8 mouse cellular contexts compared by ENCODE assay signal in the genomic region with DNA sequence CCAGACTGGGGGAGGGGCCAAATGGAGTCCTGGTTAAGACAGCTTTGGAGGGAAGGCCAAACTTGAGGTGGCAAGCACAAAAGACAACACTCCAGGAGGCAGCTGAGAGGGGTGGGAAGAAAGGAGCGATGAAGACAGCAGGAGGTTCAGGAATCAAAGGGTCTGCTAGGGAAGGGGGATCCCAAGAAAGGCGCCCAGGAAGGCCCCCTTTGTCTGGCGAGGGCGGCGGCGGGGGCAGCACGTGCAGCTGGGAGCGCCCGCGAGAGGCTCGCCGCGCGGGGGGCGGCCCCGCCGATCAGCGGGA. TPM values are rescaled to one million over a fixed set of nuclear protein-coding genes. Genes with fewer than 3 reads are reported as not detected.
DNase-seq lines count a peak whose midpoint lies in the region; ATAC-seq and TF ChIP-seq lines count a peak whose summit lies in the region.

No protein-coding gene starts in this region.

- no peak for TF ChIP-seq CTCF in ES-Bruce4 (IDR thresholded peaks at IDR 0.05; ENCODE audit: low read depth, low read length)
- TF ChIP-seq CTCF in hindbrain, postnatal 0 days (IDR thresholded peaks at IDR 0.05; ENCODE audit: low read depth): no peak

- no peak for TF ChIP-seq POLR2A in ES-Bruce4 (IDR thresholded peaks at IDR 0.05; ENCODE audit: insufficient read depth, low read length)

- H3K27me3 ChIP-seq in heart, embryonic 11.5 days (ENCODE audit: control insufficient read depth, insufficient read depth, low read length): no peaks in the 10 kb centered on the region
- H3K27me3 ChIP-seq in ES-Bruce4 (ENCODE audit: control insufficient read depth, insufficient read depth, low read length, poor library complexity, severe bottlenecking): peaks cover 4% of the 10 kb centered on the region; the same call in 1 of the 2 replicates
- H3K27me3 ChIP-seq in hindbrain, postnatal 0 days (ENCODE audit: insufficient read depth, low read length): no peaks in the 10 kb centered on the region
- H3K27me3 ChIP-seq in lung, embryonic 15.5 days: no peaks in the 10 kb centered on the region

- peak; percentile 19; the same call in 1 of the 2 replicates for ATAC-seq in heart, embryonic 11.5 days (replicated peaks; ENCODE audit: insufficient number of reproducible peaks, low FRiP score, low TSS enrichment)
- ATAC-seq in hindbrain, postnatal 0 days: peak; percentile 42; the same call in 1 of the 2 replicates
- ATAC-seq in lung, embryonic 15.5 days (ENCODE audit: borderline replicate concordance, extremely low read depth, low FRiP score, low TSS enrichment): peak; percentile 50; the same call in 1 of the 2 replicates

- no peaks in the 10 kb centered on the region for H3K36me3 ChIP-seq in heart, embryonic 11.5 days (ENCODE audit: control insufficient read depth, insufficient read depth, low read length)
- no peaks in the 10 kb centered on the region for H3K36me3 ChIP-seq in ES-Bruce4 (ENCODE audit: control insufficient read depth, insufficient read depth, low read length, poor library complexity, severe bottlenecking)
- H3K36me3 ChIP-seq in hindbrain, postnatal 0 days (ENCODE audit: insufficient read depth, low read length): no peaks in the 10 kb centered on the region
- no peaks in the 10 kb centered on the region for H3K36me3 ChIP-seq in lung, embryonic 15.5 days

- no peaks in the 10 kb centered on the region for H3K9me3 ChIP-seq in heart, embryonic 11.5 days (replicated peaks; ENCODE audit: control insufficient read depth, low read length)
- no peaks in the 10 kb centered on the region for H3K9me3 ChIP-seq in ES-Bruce4 (replicated peaks; ENCODE audit: control insufficient read depth, insufficient read depth, low read length, poor library complexity, severe bottlenecking)
- H3K9me3 ChIP-seq in hindbrain, postnatal 0 days (ENCODE audit: low read length): no peaks in the 10 kb centered on the region
- H3K9me3 ChIP-seq in lung, embryonic 15.5 days: no peaks in the 10 kb centered on the region

- H3K4me1 ChIP-seq in heart, embryonic 11.5 days (ENCODE audit: control insufficient read depth, insufficient read depth, low read length): peaks cover 37% of the 10 kb centered on the region
- H3K4me1 ChIP-seq in ES-Bruce4 (ENCODE audit: control insufficient read depth, insufficient read depth, low read length): no peaks in the 10 kb centered on the region
- H3K4me1 ChIP-seq in hindbrain, postnatal 0 days (ENCODE audit: insufficient read depth, low read length): peaks cover 26% of the 10 kb centered on the region
- H3K4me1 ChIP-seq in lung, embryonic 15.5 days: peaks cover 62% of the 10 kb centered on the region

- H3K9ac ChIP-seq in heart, embryonic 11.5 days (ENCODE audit: low read depth, low read length): peak overlapping the region; percentile 84
- peak overlapping the region; percentile 78 for H3K9ac ChIP-seq in ES-Bruce4 (ENCODE audit: low read depth, poor library complexity, severe bottlenecking)
- H3K9ac ChIP-seq in hindbrain, postnatal 0 days (replicated peaks; ENCODE audit: low read length): peak overlapping the region; percentile 70
- H3K9ac ChIP-seq in lung, embryonic 15.5 days: peak overlapping the region; percentile 48

- H3K4me2 ChIP-seq in heart, embryonic 11.5 days: peak overlapping the region; percentile 87
- peak overlapping the region; percentile 84 for H3K4me2 ChIP-seq in hindbrain, postnatal 0 days (ENCODE audit: low read depth, low read length)
- peak overlapping the region; percentile 82 for H3K4me2 ChIP-seq in lung, embryonic 15.5 days

- TF ChIP-seq EP300 in ES-Bruce4 (IDR thresholded peaks at IDR 0.05; ENCODE audit: insufficient read depth, low read depth, low read length): no peak

- no peak for DNase-seq in heart, adult 11 months
- DNase-seq in embryo, embryonic 11.5 days (ENCODE audit: low read depth, low spot score): peak; percentile 64
- peak; percentile 83 for DNase-seq in hindbrain, postnatal 0 days (ENCODE audit: low spot score)
- DNase-seq in testis, postnatal 10 days (ENCODE audit: low spot score): peak; percentile 78
- DNase-seq in adrenal gland, adult 8-10 months: no peak

- WGBS in heart, embryonic 11.5 days (ENCODE audit: insufficient replicate concordance): 0% methylated on average over 18 of the region's 18 CpGs
- 0% methylated on average over 13 of the region's 18 CpGs for WGBS in hindbrain, postnatal 0 days
- WGBS in lung, embryonic 15.5 days: under 1% methylated on average over 18 of the region's 18 CpGs

- peak overlapping the region; percentile 94 for H3K27ac ChIP-seq in heart, embryonic 11.5 days (ENCODE audit: low read depth, low read length)
- no peak overlapping the region for H3K27ac ChIP-seq in ES-Bruce4 (ENCODE audit: insufficient read depth, low read length)
- peak overlapping the region; percentile 91 for H3K27ac ChIP-seq in hindbrain, postnatal 0 days
- peak overlapping the region; percentile 97 for H3K27ac ChIP-seq in lung, embryonic 15.5 days

- H3K4me3 ChIP-seq in heart, embryonic 11.5 days (ENCODE audit: low read depth, low read length): peak overlapping the region; percentile 50
- H3K4me3 ChIP-seq in ES-Bruce4 (ENCODE audit: low read depth, low read length): peak overlapping the region; percentile 76
- peak overlapping the region; percentile 45 for H3K4me3 ChIP-seq in hindbrain, postnatal 0 days (ENCODE audit: low read length)
- peak overlapping the region; percentile 42 for H3K4me3 ChIP-seq in lung, embryonic 15.5 days

RNA-seq across cellular contexts. Expression of a gene that starts 16.5 kb away (rescaled TPM):
- 7.3 and 7.7 TPM in 2 replicates for polyA plus RNA-seq in heart, embryonic 11.5 days (2014; fragmentation: Nextera tagmentation; extraction: Ambion mirVana)
- 5.9 and 7.7 TPM in 2 replicates for polyA plus RNA-seq in ES-Bruce4 (2011; ENCODE audit: insufficient read depth, insufficient read length, low read depth, missing spikeins)
- total RNA-seq in hindbrain, postnatal 0 days (2014; rRNA removed): 51.4 and 60.5 TPM in 2 replicates
- polyA plus RNA-seq in hindbrain, postnatal 0 days (2015; fragmentation: Nextera tagmentation; extraction: Ambion mirVana): 5.2 and 5.7 TPM in 2 replicates
- 7.0 and 8.7 TPM in 2 replicates for polyA plus RNA-seq in lung, embryonic 15.5 days (2015; fragmentation: Nextera tagmentation; extraction: Ambion mirVana)
- total RNA-seq in adrenal gland, adult 8-10 months (2022): 10 to 100 TPM in 3 of 4 experiments, 1 to 10 TPM in 1; 7.8 to 11.9 (median 11.2) TPM

Comparison
In these comparisons a context has a peak if more than half of its experiments do, and no peak if none do; other contexts are left out.
1. DNase-seq: peak in embryo, embryonic 11.5 days (single experiment), hindbrain, postnatal 0 days (single experiment) and testis, postnatal 10 days (single experiment); none in heart, adult 11 months (single experiment) and adrenal gland, adult 8-10 months (single experiment).
2. Peak in every context shown above with its lines, with median percentiles within 50 percentile points of each other: ATAC-seq, H3K4me2 ChIP-seq, H3K4me3 ChIP-seq and H3K9ac ChIP-seq.